Comparison of ENCODE assay signal across 15 mouse cellular contexts in the genomic region with DNA sequence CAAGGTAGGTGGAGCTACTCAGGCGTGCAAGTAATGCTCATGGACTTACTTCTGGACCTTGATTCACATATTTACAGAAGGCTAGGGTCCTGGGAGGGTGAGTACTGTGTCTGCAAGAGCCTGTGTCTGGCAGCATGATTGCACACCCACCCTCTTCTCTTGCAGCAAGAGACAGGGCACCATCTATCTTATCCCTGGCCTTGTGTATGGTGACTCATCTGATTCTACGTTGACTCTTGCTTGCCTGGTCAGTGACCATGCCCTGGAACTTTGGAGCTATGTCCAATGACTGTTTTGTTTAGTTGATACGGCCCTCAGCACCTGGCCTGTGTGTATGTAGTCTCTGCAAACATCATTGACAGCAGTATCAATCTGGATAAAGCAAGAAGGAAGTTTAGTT.
DNase-seq lines count a peak whose midpoint lies in the region.
"Had no signal": no experiment of that assay in that cellular context is flagged by ENCODE, and none has a peak within 500 bp of the region (broad histone marks: within the 10 kb centered on the region; RNA-seq: fewer than 3 reads in every experiment).

No protein-coding gene starts in this region.

- peak; percentile 42 for DNase-seq in heart, adult 11 months
- no peak for DNase-seq in heart, adult 9 months (ENCODE audit: low spot score in 2 of 2)
- DNase-seq in testis, postnatal 10 days (ENCODE audit: low spot score) = peak; percentile 10
- DNase-seq in testis, postnatal 14 days (ENCODE audit: low spot score) = no peak
- DNase-seq in adrenal gland, adult 8-10 months = peak; percentile 52
- DNase-seq in adrenal gland, postnatal 25 days = peak; percentile 24
- DNase-seq in gastrocnemius, postnatal 4 days (ENCODE audit: low spot score in 2 of 2) = no peak
- DNase-seq in kidney, postnatal 25 days = no peak
- DNase-seq: cerebellum, adult 11-12 months; cerebellum, adult 9-10 months; cerebellum, postnatal 25 days; gastrocnemius, adult 2 months; gastrocnemius, postnatal 36 days; heart, postnatal 10 days; kidney, adult 18-20 months had no signal

Comparison
In these comparisons a context has a peak if more than half of its experiments do, and no peak if none do; other contexts are left out.
1. DNase-seq: peak in heart, adult 11 months (single experiment), testis, postnatal 10 days (single experiment), adrenal gland, adult 8-10 months (single experiment) and adrenal gland, postnatal 25 days (single experiment); none in heart, adult 9 months (0 of 2), testis, postnatal 14 days (single experiment), gastrocnemius, postnatal 4 days (0 of 2) and kidney, postnatal 25 days (0 of 2).